In the genomic region with DNA sequence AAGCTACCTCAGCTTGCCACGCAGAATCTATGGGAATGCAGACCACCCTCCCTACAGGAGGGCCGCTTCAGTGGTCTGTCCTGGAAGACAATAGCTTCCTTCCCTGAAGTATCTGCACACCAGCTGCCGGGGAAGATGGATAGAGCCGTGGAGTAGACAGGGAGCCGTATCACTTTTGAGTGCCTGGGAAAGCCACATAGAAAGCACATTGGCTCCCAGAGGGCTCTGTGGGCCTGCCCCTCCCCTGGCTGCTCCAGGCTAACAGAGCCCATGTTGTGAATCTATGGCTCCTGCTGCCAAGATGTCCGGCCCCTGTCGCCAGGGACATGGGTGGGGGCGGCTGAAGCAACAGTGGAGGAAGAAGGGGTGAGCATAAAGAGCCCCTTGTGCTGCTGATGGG, we compare ENCODE assay signal across 9 mouse cellular contexts.
DNase-seq lines count a peak whose midpoint lies in the region; ATAC-seq lines count a peak whose summit lies in the region.
"Had no signal": no experiment of that assay in that cellular context is flagged by ENCODE, and none has a peak within 500 bp of the region (broad histone marks: within the 10 kb centered on the region; RNA-seq: fewer than 3 reads in every experiment).

No protein-coding gene starts in this region.

- peaks cover 44% of the 10 kb centered on the region for H3K4me1 ChIP-seq in embryonic facial prominence, embryonic 13.5 days
- H3K4me1 ChIP-seq in hindbrain, embryonic 12.5 days = peaks cover 60% of the 10 kb centered on the region
- H3K4me1 ChIP-seq in midbrain, embryonic 14.5 days (ENCODE audit: control insufficient read depth, insufficient read depth, low read length) = peaks cover 2% of the 10 kb centered on the region; the same call in 1 of the 2 replicates
- H3K4me1 ChIP-seq in kidney, embryonic 14.5 days (ENCODE audit: control insufficient read depth, insufficient read depth, low read length) = no peaks in the 10 kb centered on the region

- H3K36me3 ChIP-seq in embryonic facial prominence, embryonic 13.5 days = no peaks in the 10 kb centered on the region
- no peaks in the 10 kb centered on the region for H3K36me3 ChIP-seq in hindbrain, embryonic 12.5 days
- H3K36me3 ChIP-seq in midbrain, embryonic 14.5 days (ENCODE audit: control insufficient read depth, insufficient read depth, low read length) = no peaks in the 10 kb centered on the region
- H3K36me3 ChIP-seq in kidney, embryonic 14.5 days (ENCODE audit: control insufficient read depth, insufficient read depth, low read length) = no peaks in the 10 kb centered on the region
- H3K36me3 ChIP-seq: lung, embryonic 15.5 days had no signal

- ATAC-seq in embryonic facial prominence, embryonic 13.5 days (ENCODE audit: insufficient number of reproducible peaks, insufficient read depth, low FRiP score, low TSS enrichment, low read depth) = no peak
- peak; percentile 67 for ATAC-seq in hindbrain, embryonic 12.5 days (ENCODE audit: low FRiP score)
- peak; percentile 69; the same call in 1 of the 2 replicates for ATAC-seq in midbrain, embryonic 14.5 days (ENCODE audit: low FRiP score, low TSS enrichment)
- ATAC-seq in kidney, embryonic 14.5 days (ENCODE audit: low FRiP score, low TSS enrichment) = no peak

- 15% methylated on average over 8 of the region's 8 CpGs for WGBS in embryonic facial prominence, embryonic 13.5 days
- 3% methylated on average over 8 of the region's 8 CpGs for WGBS in hindbrain, embryonic 12.5 days
- WGBS in midbrain, embryonic 14.5 days = 28% methylated on average over 8 of the region's 8 CpGs
- WGBS in kidney, embryonic 14.5 days = 55% methylated on average over 8 of the region's 8 CpGs

- no peaks in the 10 kb centered on the region for H3K9me3 ChIP-seq in embryonic facial prominence, embryonic 13.5 days
- H3K9me3 ChIP-seq in hindbrain, embryonic 12.5 days (replicated peaks) = no peaks in the 10 kb centered on the region
- no peaks in the 10 kb centered on the region for H3K9me3 ChIP-seq in midbrain, embryonic 14.5 days (ENCODE audit: control insufficient read depth, low read length)
- H3K9me3 ChIP-seq in kidney, embryonic 14.5 days (ENCODE audit: control insufficient read depth, low read length) = no peaks in the 10 kb centered on the region
- H3K9me3 ChIP-seq: lung, embryonic 15.5 days had no signal

- peak overlapping the region; percentile 20; the same call in 1 of the 2 replicates for H3K4me2 ChIP-seq in embryonic facial prominence, embryonic 13.5 days
- no peak overlapping the region for H3K4me2 ChIP-seq in hindbrain, embryonic 12.5 days (replicated peaks)
- H3K4me2 ChIP-seq in midbrain, embryonic 14.5 days (ENCODE audit: low read length) = no peak overlapping the region
- no peak overlapping the region for H3K4me2 ChIP-seq in kidney, embryonic 14.5 days (replicated peaks; ENCODE audit: low read depth, low read length)
- H3K4me2 ChIP-seq: lung, embryonic 15.5 days had no signal

- no peaks in the 10 kb centered on the region for H3K27me3 ChIP-seq in embryonic facial prominence, embryonic 13.5 days
- peaks cover 5% of the 10 kb centered on the region; the same call in 1 of the 2 replicates for H3K27me3 ChIP-seq in hindbrain, embryonic 12.5 days
- no peaks in the 10 kb centered on the region for H3K27me3 ChIP-seq in midbrain, embryonic 14.5 days (ENCODE audit: control insufficient read depth, insufficient read depth, low read length)
- H3K27me3 ChIP-seq in kidney, embryonic 14.5 days (ENCODE audit: control insufficient read depth, insufficient read depth, low read length) = no peaks in the 10 kb centered on the region
- H3K27me3 ChIP-seq: lung, embryonic 15.5 days had no signal

- peak overlapping the region; percentile 17 for H3K27ac ChIP-seq in embryonic facial prominence, embryonic 13.5 days
- peak overlapping the region; percentile 71 for H3K27ac ChIP-seq in hindbrain, embryonic 12.5 days
- H3K27ac ChIP-seq in midbrain, embryonic 14.5 days (replicated peaks; ENCODE audit: low read depth, low read length) = no peak overlapping the region; the same call in 1 of the 2 replicates
- no peak overlapping the region for H3K27ac ChIP-seq in kidney, embryonic 14.5 days (ENCODE audit: low read depth, low read length)
- H3K27ac ChIP-seq: lung, embryonic 15.5 days had no signal

- peak; percentile 64 for DNase-seq in layer of hippocampus, adult 11-12 months (ENCODE audit: low spot score)
- DNase-seq in layer of hippocampus, adult 9-10 months (ENCODE audit: low spot score) = no peak
- peak; percentile 60 for DNase-seq in midbrain, embryonic 14.5 days
- DNase-seq in thymus, postnatal 25 days = no peak
- DNase-seq in B cell, adult 2 months = no peak

- no peak overlapping the region for H3K4me3 ChIP-seq in embryonic facial prominence, embryonic 13.5 days
- H3K4me3 ChIP-seq in hindbrain, embryonic 12.5 days = no peak overlapping the region
- no peak overlapping the region for H3K4me3 ChIP-seq in midbrain, embryonic 14.5 days (replicated peaks; ENCODE audit: low read depth, low read length)
- no peak overlapping the region for H3K4me3 ChIP-seq in kidney, embryonic 14.5 days (ENCODE audit: low read length)
- H3K4me3 ChIP-seq: lung, embryonic 15.5 days had no signal

- 0 out of 2 replicates have a peak overlapping the region, but pooled peaks have one; percentile 21 for H3K9ac ChIP-seq in embryonic facial prominence, embryonic 13.5 days
- H3K9ac ChIP-seq in hindbrain, embryonic 12.5 days = peak overlapping the region; percentile 24; the same call in 1 of the 2 replicates
- no peak overlapping the region for H3K9ac ChIP-seq in midbrain, embryonic 14.5 days (replicated peaks; ENCODE audit: low read length)
- no peak overlapping the region for H3K9ac ChIP-seq in kidney, embryonic 14.5 days (ENCODE audit: low read depth, low read length)
- H3K9ac ChIP-seq: lung, embryonic 15.5 days had no signal

Comparison
In these comparisons a context has a peak if more than half of its experiments do, and no peak if none do; other contexts are left out.
1. DNase-seq: peak in layer of hippocampus, adult 11-12 months (single experiment) and midbrain, embryonic 14.5 days (single experiment); none in layer of hippocampus, adult 9-10 months (single experiment), thymus, postnatal 25 days (single experiment) and B cell, adult 2 months (0 of 2).
2. ATAC-seq: peak in hindbrain, embryonic 12.5 days (single experiment) and midbrain, embryonic 14.5 days (single experiment); none in embryonic facial prominence, embryonic 13.5 days (single experiment) and kidney, embryonic 14.5 days (single experiment).
3. H3K27ac ChIP-seq: peak in embryonic facial prominence, embryonic 13.5 days (single experiment) and hindbrain, embryonic 12.5 days (single experiment); none in midbrain, embryonic 14.5 days (single experiment) and kidney, embryonic 14.5 days (single experiment).
4. H3K9ac ChIP-seq: peak in embryonic facial prominence, embryonic 13.5 days (single experiment) and hindbrain, embryonic 12.5 days (single experiment); none in midbrain, embryonic 14.5 days (single experiment) and kidney, embryonic 14.5 days (single experiment).